Mouse (Mus musculus) kidney, postnatal 0 days (tissue): ENCODE results near the gene Mslnl. TPM values are rescaled to one million over a fixed set of nuclear protein-coding genes. Genes with fewer than 3 reads are reported as not detected.

Experiments
- ATAC-seq: fragments of 200-750 bp; cut with Nextera tagmentation; replicated peaks from 2 replicates; pipeline ENCODE4 v1.8.0; 2017; ENCODE audit warnings: low read depth, moderate number of reproducible peaks, moderate TSS enrichment, moderate library complexity; ENCODE audit not compliant: low FRiP score
- DNase-seq: peaks from one replicate; pipeline ENCODE4 v3.0.0-alpha.2; 2016; ENCODE audit warnings: low spot score
- H3K27ac ChIP-seq: fragments of 300-500 bp; sonication (generic); 2 replicates; pipeline ENCODE4 v1.5.1; 2014; ENCODE audit warnings: mild to moderate bottlenecking
- H3K27me3 ChIP-seq: fragments of 300-500 bp; sonication (generic); 2 replicates; pipeline ENCODE4 v1.6.1; 2014; ENCODE audit warnings: low read length, mixed read lengths; ENCODE audit not compliant: insufficient read depth
- H3K36me3 ChIP-seq: fragments of 300-500 bp; sonication (generic); 2 replicates; pipeline ENCODE4 v1.6.1; 2014; ENCODE audit warnings: low read length, mixed read lengths; ENCODE audit not compliant: insufficient read depth
- H3K4me1 ChIP-seq: fragments of 300-500 bp; sonication (generic); replicated peaks from 2 replicates; pipeline ENCODE4 v1.6.1; 2014; ENCODE audit warnings: antibody characterized with exemption, low read length, mixed read lengths; ENCODE audit not compliant: insufficient read depth
- H3K4me2 ChIP-seq: fragments of 300-500 bp; sonication (generic); 2 replicates; pipeline ENCODE4 v1.6.1; 2014; ENCODE audit warnings: mild to moderate bottlenecking, low read length, moderate library complexity, mixed read lengths
- H3K4me3 ChIP-seq: fragments of 300-500 bp; sonication (generic); replicated peaks from 2 replicates; pipeline ENCODE4 v1.5.1; 2014; ENCODE audit warnings: low read depth, low read length
- H3K9ac ChIP-seq: fragments of 300-500 bp; sonication (generic); 2 replicates; pipeline ENCODE4 v1.6.1; 2014; ENCODE audit warnings: low read depth, low read length
- H3K9me3 ChIP-seq: fragments of 300-500 bp; sonication (generic); replicated peaks from 2 replicates; pipeline ENCODE4 v1.6.1; 2016; ENCODE audit warnings: low read length, inconsistent platforms, mixed read lengths
- CTCF ChIP-seq: IDR thresholded peaks from 2 replicates; pipeline ENCODE4 v1.5.1; 2016; ENCODE audit warnings: antibody characterized with exemption, low read depth, mild to moderate bottlenecking, moderate library complexity
- WGBS: fragments of 180-500 bp; shearing (Covaris S2); extraction: QIAGEN DNeasy Blood & Tissue Kit; methylation state at CpG from one replicate; pipeline ENCODE4 v1.1.7; 2014; 5-methylcytosine and 5-hydroxymethylcytosine counted together
- polyA plus RNA-seq: library from polyadenylated mRNA; unstranded; fragments of >200 nt; fragmentation: Nextera tagmentation; extraction: Ambion mirVana; gene quantifications from 2 replicates; pipeline ENCODE4 v1.2.1, GENCODE M21; 2015

Gene Mslnl
- polyA plus RNA-seq, 1 experiment from 2014 or later = not detected

DNA sequence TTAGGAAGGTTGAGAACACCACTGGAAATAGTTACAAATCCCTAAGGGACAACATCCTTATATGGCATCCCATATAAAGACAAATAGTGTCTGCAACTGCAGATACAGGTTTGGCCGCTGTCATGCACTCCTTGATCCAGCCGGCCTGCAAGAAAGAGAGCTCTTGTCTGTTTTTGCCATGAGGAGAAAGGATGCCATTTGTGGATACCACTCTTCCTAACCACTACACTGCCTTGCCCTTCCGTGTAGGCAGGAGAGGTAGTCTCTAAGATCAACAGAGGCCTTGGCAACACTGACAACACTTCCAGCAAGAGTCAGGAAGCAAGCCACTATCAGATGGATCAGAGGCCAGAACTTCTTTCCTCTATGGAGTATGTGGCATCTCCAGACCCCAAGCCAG, 50.4 kb downstream of the Mslnl start, which contains the start of gene Ccdc78:
TSS of gene Ccdc78 (plus strand) at position 301 of the 400 bp plus-strand sequence.
- H3K9ac ChIP-seq = peak within 1 kb of the TSS; percentile 59
- WGBS = 79% methylated on average over 3 of the region's 3 CpGs
- peaks cover 24% of the 10 kb centered on the region for H3K36me3 ChIP-seq
- no peak for TF ChIP-seq CTCF
- peak within 1 kb of the TSS; percentile 67; the same call in 1 of the 2 replicates for H3K27ac ChIP-seq
- peak within 1 kb of the TSS; percentile 63 for H3K4me3 ChIP-seq
- peak within 1 kb of the TSS; percentile 83 for H3K4me2 ChIP-seq
- H3K4me1 ChIP-seq = peaks cover 17% of the 10 kb centered on the region; the same call in 1 of the 2 replicates
- DNase-seq = no peak
- H3K9me3 ChIP-seq = no peaks in the 10 kb centered on the region
- no peaks in the 10 kb centered on the region for H3K27me3 ChIP-seq
- ATAC-seq = no peak

DNA sequence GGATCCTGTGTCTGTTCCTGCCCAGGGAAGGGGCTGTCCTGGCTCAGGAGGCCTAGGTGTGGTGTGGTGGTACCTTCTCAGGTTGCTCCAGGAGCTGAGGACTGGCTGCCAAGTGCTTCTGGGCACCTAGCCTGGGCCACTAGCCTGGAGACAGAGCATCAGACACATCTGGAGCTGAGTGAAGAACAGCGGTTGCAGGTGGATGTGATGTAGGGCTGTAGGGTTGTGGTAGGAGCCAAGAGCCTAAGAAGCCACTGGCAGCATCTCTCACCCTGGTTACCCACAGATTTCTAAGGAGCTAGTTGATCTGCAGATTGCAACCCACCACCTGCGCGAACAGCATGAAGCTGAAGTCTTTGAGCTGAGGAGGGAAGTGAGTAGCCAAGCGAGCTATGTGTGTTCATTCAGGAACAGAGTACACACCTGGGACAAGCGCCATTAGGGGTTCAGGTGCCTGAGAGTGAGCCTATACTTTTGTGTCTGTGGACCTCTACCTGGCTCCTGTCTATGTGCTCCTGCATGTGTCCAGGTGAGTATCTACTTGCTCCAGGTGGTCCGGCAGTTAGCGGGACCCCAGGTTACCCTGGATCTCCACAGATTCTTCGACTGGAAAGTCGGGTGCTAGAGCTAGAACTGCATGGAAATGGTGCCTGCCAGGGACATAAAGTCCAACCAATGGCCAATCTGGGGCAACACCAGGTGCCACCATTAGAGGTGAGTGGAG, 51.1 kb downstream of the Mslnl start:
- no peak overlapping the region for H3K4me2 ChIP-seq
- no peaks in the 10 kb centered on the region for H3K27me3 ChIP-seq
- no peak overlapping the region for H3K27ac ChIP-seq
- WGBS = 93% methylated on average over 9 of the region's 9 CpGs
- no peak overlapping the region for H3K4me3 ChIP-seq
- no peak for ATAC-seq
- peaks cover 21% of the 10 kb centered on the region; the same call in 1 of the 2 replicates for H3K4me1 ChIP-seq
- peaks cover 18% of the 10 kb centered on the region for H3K36me3 ChIP-seq
- H3K9me3 ChIP-seq = no peaks in the 10 kb centered on the region
- no peak for DNase-seq
- TF ChIP-seq CTCF = no peak
- no peak overlapping the region for H3K9ac ChIP-seq

GRCm38 (mm10) chr17:25791320-25791842, 55.5 kb downstream of the Mslnl start:
- peak overlapping the region; percentile 86 for H3K4me2 ChIP-seq
- WGBS = 20% methylated on average over 19 of the region's 19 CpGs
- peak overlapping the region; percentile 93 for H3K27ac ChIP-seq
- peak overlapping the region; percentile 53 for H3K4me3 ChIP-seq
- DNase-seq (peak; percentile 9), ATAC-seq (no peak)
- peak; percentile 23; the same call in 1 of the 2 replicates for TF ChIP-seq CTCF
- H3K4me1 ChIP-seq = peaks cover 37% of the 10 kb centered on the region
- H3K9ac ChIP-seq = peak overlapping the region; percentile 73
- no peaks in the 10 kb centered on the region for H3K9me3 ChIP-seq
- no peaks in the 10 kb centered on the region for H3K27me3 ChIP-seq
- H3K36me3 ChIP-seq = no peaks in the 10 kb centered on the region

GRCm38 (mm10) chr17:25791843-25792527, 56.1 kb downstream of the Mslnl start:
- under 1% methylated on average over 45 of the region's 45 CpGs for WGBS
- no peak for TF ChIP-seq CTCF
- H3K4me3 ChIP-seq = peak overlapping the region; percentile 53
- ATAC-seq (peak; percentile 64; the same call in 1 of the 2 replicates), DNase-seq (peak; percentile 90)
- peaks cover 37% of the 10 kb centered on the region for H3K4me1 ChIP-seq
- peak overlapping the region; percentile 86 for H3K4me2 ChIP-seq
- peak overlapping the region; percentile 93 for H3K27ac ChIP-seq
- no peaks in the 10 kb centered on the region for H3K27me3 ChIP-seq
- H3K9me3 ChIP-seq = no peaks in the 10 kb centered on the region
- H3K9ac ChIP-seq = peak overlapping the region; percentile 73
- H3K36me3 ChIP-seq = no peaks in the 10 kb centered on the region

GRCm38 (mm10) chr17:25792615-25793014, 56.8 kb downstream of the Mslnl start, which contains the start of gene Fam173a:
Gene Fam173a, minus strand, starts transcription at chr17:25792901.
- peaks cover 37% of the 10 kb centered on the region for H3K4me1 ChIP-seq
- peak; percentile 94 for DNase-seq
- no peaks in the 10 kb centered on the region for H3K36me3 ChIP-seq

GRCm38 (mm10) chr17:25794197-25794596, 58.4 kb downstream of the Mslnl start:
- no peaks in the 10 kb centered on the region for H3K36me3 ChIP-seq
- no peaks in the 10 kb centered on the region for H3K27me3 ChIP-seq
- no peak for ATAC-seq
- H3K4me3 ChIP-seq = no peak overlapping the region
- no peak overlapping the region for H3K9ac ChIP-seq
- 83% methylated on average over 13 of the region's 13 CpGs for WGBS
- DNase-seq = no peak
- no peak for TF ChIP-seq CTCF
- no peak overlapping the region for H3K27ac ChIP-seq
- H3K4me2 ChIP-seq = no peak overlapping the region
- H3K9me3 ChIP-seq = no peaks in the 10 kb centered on the region
- H3K4me1 ChIP-seq = peaks cover 37% of the 10 kb centered on the region

More at GRCm38 (mm10) chr17:25792615-25793014, 56.8 kb downstream of the Mslnl start, which contains the start of gene Fam173a:
- 1% methylated on average over 14 of the region's 14 CpGs for WGBS
- peak within 1 kb of the TSS; percentile 53 for H3K4me3 ChIP-seq
- peak within 1 kb of the TSS; percentile 93 for H3K27ac ChIP-seq
- no peaks in the 10 kb centered on the region for H3K9me3 ChIP-seq
- H3K4me2 ChIP-seq = peak within 1 kb of the TSS; percentile 86
- no peak for TF ChIP-seq CTCF
- no peaks in the 10 kb centered on the region for H3K27me3 ChIP-seq
- ATAC-seq = peak; percentile 55; the same call in 1 of the 2 replicates
- peak within 1 kb of the TSS; percentile 73 for H3K9ac ChIP-seq
